Mouse (Mus musculus) ovary, postnatal 10 days (tissue): ENCODE data around the gene Grin2a.

Source experiments
- DNase-seq: peaks from one replicate; pipeline ENCODE4 v3.0.0; 2022; ENCODE audit warnings: low spot score

The Grin2a gene

GRCm38 (mm10) chr16:9752600-9752999, 242.8 kb downstream of the Grin2a start:
- no peak for DNase-seq

GRCm38 (mm10) chr16:9751045-9751569, 244.3 kb downstream of the Grin2a start:
- no peak for DNase-seq

GRCm38 (mm10) chr16:9749661-9750060, 245.7 kb downstream of the Grin2a start:
- DNase-seq, result no peak

- no peak for DNase-seq
These were observed 252.9 kb downstream of the Grin2a start for GRCm38 (mm10) chr16:9742443-9742842.

GRCm38 (mm10) chr16:9738679-9739078, 256.7 kb downstream of the Grin2a start:
- DNase-seq, result no peak

- no peak for DNase-seq
These were observed 258.2 kb downstream of the Grin2a start for GRCm38 (mm10) chr16:9737131-9737530.

- no peak for DNase-seq
These were observed 259.8 kb downstream of the Grin2a start for GRCm38 (mm10) chr16:9735365-9736080.

GRCm38 (mm10) chr16:9727603-9728002, 267.8 kb downstream of the Grin2a start:
- DNase-seq, result no peak

- no peak for DNase-seq
These were observed 269.7 kb downstream of the Grin2a start for GRCm38 (mm10) chr16:9725578-9726113.

GRCm38 (mm10) chr16:9711398-9711797, 284.0 kb downstream of the Grin2a start:
- no peak for DNase-seq

GRCm38 (mm10) chr16:9709921-9710320, 285.4 kb downstream of the Grin2a start:
- DNase-seq, result no peak

- DNase-seq, result no peak
These were observed 298.2 kb downstream of the Grin2a start for GRCm38 (mm10) chr16:9697141-9697540.

GRCm38 (mm10) chr16:9694081-9694480, 301.3 kb downstream of the Grin2a start:
- no peak for DNase-seq

GRCm38 (mm10) chr16:9688523-9689140, 306.7 kb downstream of the Grin2a start:
- DNase-seq, result no peak

GRCm38 (mm10) chr16:9680572-9680971, 314.8 kb downstream of the Grin2a start:
- DNase-seq, result no peak

- DNase-seq, result no peak
These were observed 315.4 kb downstream of the Grin2a start for GRCm38 (mm10) chr16:9679994-9680393.

- DNase-seq, result no peak
These were observed 316.6 kb downstream of the Grin2a start for GRCm38 (mm10) chr16:9678750-9679149.

GRCm38 (mm10) chr16:9672390-9672789, 323.0 kb downstream of the Grin2a start:
- no peak for DNase-seq

GRCm38 (mm10) chr16:9671222-9671621, 324.1 kb downstream of the Grin2a start:
- DNase-seq, result no peak

- DNase-seq, result no peak
These were observed 324.6 kb downstream of the Grin2a start for GRCm38 (mm10) chr16:9670750-9671161.

- no peak for DNase-seq
These were observed 329.5 kb downstream of the Grin2a start for GRCm38 (mm10) chr16:9665896-9666295.

- no peak for DNase-seq
These were observed 331.3 kb downstream of the Grin2a start for GRCm38 (mm10) chr16:9664060-9664459.

GRCm38 (mm10) chr16:9663508-9663907, 331.9 kb downstream of the Grin2a start:
- DNase-seq, result no peak
